Mouse (Mus musculus): ENCODE measurements around the gene Pkd1l2. TPM values are rescaled to one million over a fixed set of nuclear protein-coding genes. Genes with fewer than 3 reads are reported as not detected.

Gene Pkd1l2
- polyA plus RNA-seq, 1 experiment from 2014 or later = 0.19 TPM

- H3K9me3 ChIP-seq (replicated peaks) = no peaks in the 10 kb centered on the region
- H3K27ac ChIP-seq (replicated peaks) = no peak overlapping the region
- no peaks in the 10 kb centered on the region for H3K27me3 ChIP-seq (replicated peaks)
- no peak overlapping the region for H3K4me3 ChIP-seq (replicated peaks)
- ATAC-seq (ENCODE audit: low FRiP score) = no peak
- H3K36me3 ChIP-seq = no peaks in the 10 kb centered on the region
- H3K4me1 ChIP-seq = peaks cover 10% of the 10 kb centered on the region
- 77% methylated on average over 1 of the region's 1 CpGs for WGBS
- H3K9ac ChIP-seq (replicated peaks) = no peak overlapping the region
- H3K4me2 ChIP-seq = no peak overlapping the region
Measured at GRCm38 (mm10) chr8:117022297-117022993, 59.8 kb downstream of the Pkd1l2 start.

- H3K36me3 ChIP-seq = no peaks in the 10 kb centered on the region
- peak overlapping the region; percentile 33; the same call in 1 of the 2 replicates for H3K27ac ChIP-seq (replicated peaks)
Measured at GRCm38 (mm10) chr8:117019323-117020275, 62.6 kb downstream of the Pkd1l2 start.

GRCm38 (mm10) chr8:117017896-117018295 lies 64.4 kb downstream of the Pkd1l2 start:
- Histone ChIP-seq H3K4me3 (replicated peaks) (no peak overlapping the region), H3K4me1 (peaks cover 10% of the 10 kb centered on the region), H3K4me2 (no peak overlapping the region), H3K9ac (replicated peaks) (no peak overlapping the region), H3K36me3 (no peaks in the 10 kb centered on the region), H3K27ac (replicated peaks) (no peak overlapping the region), H3K27me3 (replicated peaks) (no peaks in the 10 kb centered on the region), H3K9me3 (replicated peaks) (no peaks in the 10 kb centered on the region)
- WGBS = 92% methylated on average over 4 of the region's 4 CpGs
- no peak for ATAC-seq (ENCODE audit: low FRiP score)

More at GRCm38 (mm10) chr8:117019323-117020275, 62.6 kb downstream of the Pkd1l2 start:
- no peak overlapping the region for H3K9ac ChIP-seq (replicated peaks)
- no peaks in the 10 kb centered on the region for H3K27me3 ChIP-seq (replicated peaks)
- peaks cover 10% of the 10 kb centered on the region for H3K4me1 ChIP-seq
- no peak overlapping the region for H3K4me2 ChIP-seq
- WGBS = 81% methylated on average over 18 of the region's 18 CpGs
- H3K4me3 ChIP-seq (replicated peaks) = no peak overlapping the region
- no peaks in the 10 kb centered on the region for H3K9me3 ChIP-seq (replicated peaks)
- no peak for ATAC-seq (ENCODE audit: low FRiP score)

- H3K9me3 ChIP-seq (replicated peaks) = no peaks in the 10 kb centered on the region
- H3K27ac ChIP-seq (replicated peaks) = no peak overlapping the region
- 26% methylated on average over 8 of the region's 8 CpGs for WGBS
- peaks cover 10% of the 10 kb centered on the region for H3K4me1 ChIP-seq
- H3K4me3 ChIP-seq (replicated peaks) = no peak overlapping the region
- H3K9ac ChIP-seq (replicated peaks) = no peak overlapping the region
- H3K4me2 ChIP-seq = no peak overlapping the region
- ATAC-seq (ENCODE audit: low FRiP score) = no peak
- H3K27me3 ChIP-seq (replicated peaks) = no peaks in the 10 kb centered on the region
- H3K36me3 ChIP-seq = no peaks in the 10 kb centered on the region
Measured at GRCm38 (mm10) chr8:117017006-117017405, 65.2 kb downstream of the Pkd1l2 start.

GRCm38 (mm10) chr8:117015670-117016069 lies 66.6 kb downstream of the Pkd1l2 start:
- Histone ChIP-seq H3K4me3 (replicated peaks) (no peak overlapping the region), H3K4me2 (no peak overlapping the region), H3K9me3 (replicated peaks) (no peaks in the 10 kb centered on the region), H3K9ac (replicated peaks) (no peak overlapping the region), H3K27ac (replicated peaks) (no peak overlapping the region), H3K27me3 (replicated peaks) (no peaks in the 10 kb centered on the region), H3K4me1 (peaks cover 10% of the 10 kb centered on the region), H3K36me3 (no peaks in the 10 kb centered on the region)
- ATAC-seq (ENCODE audit: low FRiP score) = no peak
- 65% methylated on average over 4 of the region's 4 CpGs for WGBS

- no peaks in the 10 kb centered on the region for H3K27me3 ChIP-seq (replicated peaks)
- H3K9me3 ChIP-seq (replicated peaks) = no peaks in the 10 kb centered on the region
- H3K4me1 ChIP-seq = no peaks in the 10 kb centered on the region
- no peaks in the 10 kb centered on the region for H3K36me3 ChIP-seq
- no peak overlapping the region for H3K9ac ChIP-seq (replicated peaks)
- 89% methylated on average over 9 of the region's 9 CpGs for WGBS
- H3K4me2 ChIP-seq = no peak overlapping the region
- H3K4me3 ChIP-seq (replicated peaks) = no peak overlapping the region
- H3K27ac ChIP-seq (replicated peaks) = no peak overlapping the region
- ATAC-seq (ENCODE audit: low FRiP score) = no peak
Measured at GRCm38 (mm10) chr8:117011366-117011765, 70.9 kb downstream of the Pkd1l2 start.

GRCm38 (mm10) chr8:116994016-116994716 lies 88.1 kb downstream of the Pkd1l2 start:
- Histone ChIP-seq H3K27me3 (replicated peaks) (0 out of 2 replicates have a peak, but pooled peaks cover 2% of the 10 kb centered on the region), H3K4me2 (peak overlapping the region; percentile 96), H3K9me3 (replicated peaks) (no peaks in the 10 kb centered on the region), H3K36me3 (no peaks in the 10 kb centered on the region), H3K4me3 (replicated peaks) (peak overlapping the region; percentile 86), H3K4me1 (peaks cover 19% of the 10 kb centered on the region), H3K9ac (replicated peaks) (peak overlapping the region; percentile 55; the same call in 1 of the 2 replicates), H3K27ac (replicated peaks) (peak overlapping the region; percentile 79)
- ATAC-seq (ENCODE audit: low FRiP score) = no peak
- 59% methylated on average over 11 of the region's 11 CpGs for WGBS

GRCm38 (mm10) chr8:116993095-116993867 lies 89.0 kb downstream of the Pkd1l2 start, which contains the start of gene Gcsh:
Gene Gcsh, minus strand, starts transcription at chr8:116993537.
- Histone ChIP-seq H3K27me3 (replicated peaks) (0 out of 2 replicates have a peak, but pooled peaks cover 2% of the 10 kb centered on the region), H3K27ac (replicated peaks) (peak within 1 kb of the TSS; percentile 79), H3K4me1 (peaks cover 19% of the 10 kb centered on the region), H3K9ac (replicated peaks) (peak within 1 kb of the TSS; percentile 60), H3K36me3 (peaks cover 2% of the 10 kb centered on the region; the same call in 1 of the 2 replicates), H3K9me3 (replicated peaks) (no peaks in the 10 kb centered on the region), H3K4me2 (peak within 1 kb of the TSS; percentile 96), H3K4me3 (replicated peaks) (peak within 1 kb of the TSS; percentile 86)
- under 1% methylated on average over 56 of the region's 56 CpGs for WGBS
- peak; percentile 100 for ATAC-seq (ENCODE audit: low FRiP score)

GRCm38 (mm10) chr8:116992176-116992971 lies 89.9 kb downstream of the Pkd1l2 start:
- H3K4me3 ChIP-seq (replicated peaks) = peak overlapping the region; percentile 86
- WGBS = 9% methylated on average over 23 of the region's 23 CpGs

GRCm38 (mm10) chr8:116991241-116991640 lies 91.0 kb downstream of the Pkd1l2 start:
- H3K27ac ChIP-seq (replicated peaks) = no peak overlapping the region
- 0 out of 2 replicates have a peak, but pooled peaks cover 2% of the 10 kb centered on the region for H3K27me3 ChIP-seq (replicated peaks)
- peaks cover 7% of the 10 kb centered on the region; the same call in 1 of the 2 replicates for H3K36me3 ChIP-seq
- no peak overlapping the region for H3K4me2 ChIP-seq
- peaks cover 19% of the 10 kb centered on the region for H3K4me1 ChIP-seq
- H3K9me3 ChIP-seq (replicated peaks) = no peaks in the 10 kb centered on the region
- WGBS = 95% methylated on average over 8 of the region's 8 CpGs
- no peak overlapping the region for H3K4me3 ChIP-seq (replicated peaks)
- ATAC-seq (ENCODE audit: low FRiP score) = no peak
- no peak overlapping the region for H3K9ac ChIP-seq (replicated peaks)

More at GRCm38 (mm10) chr8:116992176-116992971, 89.9 kb downstream of the Pkd1l2 start:
- peak overlapping the region; percentile 60 for H3K9ac ChIP-seq (replicated peaks)
- no peaks in the 10 kb centered on the region for H3K9me3 ChIP-seq (replicated peaks)
- H3K27me3 ChIP-seq (replicated peaks) = 0 out of 2 replicates have a peak, but pooled peaks cover 2% of the 10 kb centered on the region
- ATAC-seq (ENCODE audit: low FRiP score) = no peak
- peaks cover 19% of the 10 kb centered on the region for H3K4me1 ChIP-seq
- peak overlapping the region; percentile 96 for H3K4me2 ChIP-seq
- H3K27ac ChIP-seq (replicated peaks) = no peak overlapping the region
- peaks cover 5% of the 10 kb centered on the region; the same call in 1 of the 2 replicates for H3K36me3 ChIP-seq

All from neural tube, embryonic 15.5 days (tissue).